Mouse (Mus musculus) left cerebral cortex, adult 9 months (tissue): Measurements from ENCODE around the gene Gm3435.
"Not testable (repeated sequence)": the region's sequence is repeated elsewhere in the genome, so short reads cannot be mapped to it uniquely, and the experiment has no call there.

Experiments used
- DNase-seq, 2 experiments: peaks; one replicate each; pipeline ENCODE4 v3.0.0; 2022; ENCODE audit warnings: low spot score in 2 of 2

The Gm3435 gene

DNA sequence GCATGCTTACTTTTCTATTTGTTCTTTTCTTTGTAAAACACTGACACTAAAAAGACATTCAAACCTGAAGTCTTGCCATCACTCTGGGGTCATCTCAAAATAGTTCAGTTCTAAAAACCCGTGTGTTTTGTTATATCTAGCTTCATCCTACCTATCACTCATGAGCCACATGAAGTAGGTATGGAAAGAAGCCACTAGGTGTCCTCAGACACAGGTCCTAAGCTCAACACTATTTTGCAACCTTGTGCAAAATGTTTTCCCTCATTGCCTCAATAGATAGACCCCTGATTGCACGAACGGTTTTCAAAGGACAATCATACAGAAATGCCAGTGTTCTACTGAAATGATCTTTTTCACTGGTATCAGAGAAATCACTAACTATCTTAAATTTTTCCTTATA is 30.5 kb downstream of the Gm3435 start:
- DNase-seq: not testable (repeated sequence)

DNA sequence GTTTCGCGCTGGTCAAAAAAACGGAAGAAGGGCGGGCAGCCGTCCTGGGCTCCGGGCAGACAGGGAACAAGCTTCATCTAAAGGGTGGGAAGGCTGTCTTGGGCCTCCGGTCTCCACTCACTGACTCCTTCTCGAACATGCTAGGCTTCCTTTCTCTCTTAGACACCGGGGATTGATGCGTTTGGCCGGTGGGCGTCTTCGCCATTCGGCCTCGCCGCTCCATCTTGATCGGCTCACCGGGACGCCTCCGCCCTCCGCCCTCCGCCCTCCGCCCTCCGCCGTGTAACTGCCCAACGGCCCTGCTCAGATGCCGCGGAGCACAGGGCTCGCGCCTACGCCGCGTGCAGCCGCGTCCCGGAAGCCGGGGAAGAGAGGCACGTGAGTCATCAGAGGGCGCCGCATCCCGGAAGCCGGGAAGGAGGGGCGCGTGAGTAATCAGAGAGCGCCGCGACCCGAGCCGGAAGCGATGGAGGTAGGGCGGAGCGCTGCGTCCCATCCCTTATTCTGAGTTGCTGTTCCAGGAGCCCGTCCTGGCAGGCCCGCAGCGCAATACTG is 31.3 kb downstream of the Gm3435 start, which contains the start of the genes Ermard, Tcte3 and Gm3448:
Gene Ermard, plus strand, starts transcription at position 34 of the 555 bp plus-strand sequence.
Gene Tcte3, minus strand, starts transcription at position 314 of the 555 bp plus-strand sequence.
Gene Gm3448, minus strand, starts transcription at position 363 of the 555 bp plus-strand sequence.
- peak in 1 of 2 experiments; percentile 19 for DNase-seq

DNA sequence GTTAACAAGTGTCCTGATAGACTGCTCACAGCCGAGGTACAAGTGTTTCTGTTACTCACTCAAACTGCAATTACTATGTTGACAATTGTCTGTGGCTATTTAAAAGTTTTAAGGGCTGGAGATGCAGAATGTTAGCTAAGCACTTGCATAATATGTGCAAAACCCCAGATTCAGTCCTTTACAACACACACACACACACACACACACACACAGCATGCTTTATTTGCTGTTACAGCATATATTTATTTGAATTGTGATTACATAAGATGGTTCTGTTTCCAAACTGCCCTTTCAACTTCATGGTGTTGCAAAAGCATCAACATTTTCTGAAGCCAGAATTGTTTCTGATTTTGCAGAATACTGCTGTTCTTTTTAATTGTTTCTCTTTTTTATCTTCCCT is 40.4 kb downstream of the Gm3435 start:
- not testable (repeated sequence) for DNase-seq

DNA sequence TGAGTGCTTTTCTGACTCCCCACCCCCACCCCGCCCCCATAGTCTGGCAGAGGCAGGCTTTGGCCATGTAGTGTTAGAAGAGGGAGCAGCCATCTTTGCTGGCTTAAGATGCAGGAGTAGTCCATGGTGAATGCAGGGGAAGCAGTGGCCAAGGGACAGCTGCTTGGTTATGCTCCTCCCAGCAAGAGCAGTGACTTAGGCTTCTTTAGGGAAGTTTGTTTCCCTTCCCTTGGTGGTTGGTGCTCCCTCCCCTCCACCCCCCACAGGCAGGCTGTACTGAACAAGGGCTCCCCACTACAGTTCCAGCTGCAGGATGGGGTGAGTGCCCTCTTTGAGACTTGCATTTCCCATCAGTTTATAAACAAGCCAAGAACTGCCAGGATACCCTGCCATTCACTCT is 42.8 kb downstream of the Gm3435 start:
- not testable (repeated sequence) for DNase-seq

DNA sequence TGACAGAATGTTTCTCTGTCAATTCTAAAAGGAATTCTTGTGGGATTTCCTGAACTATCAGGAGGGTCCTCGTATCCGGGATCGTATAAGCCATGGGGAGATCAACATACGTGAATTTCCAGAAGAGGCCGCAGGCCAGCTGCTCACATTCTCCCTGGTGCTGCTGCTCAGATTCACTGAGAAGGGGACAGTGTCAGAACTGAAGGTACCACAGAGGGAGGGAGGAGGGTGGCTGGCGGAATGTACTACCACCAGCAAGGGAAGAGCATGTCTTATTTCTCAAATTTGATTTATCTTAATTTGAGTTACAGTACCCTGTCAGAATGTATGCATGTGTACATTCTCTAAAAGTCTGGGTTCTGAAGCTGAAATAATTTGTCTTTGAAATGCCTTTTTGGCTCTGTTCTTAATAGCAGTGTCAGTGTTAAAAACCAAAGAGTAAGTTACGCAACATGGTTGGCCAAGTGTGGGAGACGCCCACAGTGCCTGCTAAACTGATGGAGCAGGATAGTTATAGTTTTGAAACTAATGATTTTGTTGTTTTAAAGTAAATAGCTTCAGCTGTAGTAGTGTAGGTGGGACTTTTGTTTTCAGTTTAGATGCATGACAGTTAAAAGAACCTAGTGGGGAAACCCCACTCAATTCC is 43.3 kb downstream of the Gm3435 start:
- not testable (repeated sequence) for DNase-seq

DNA sequence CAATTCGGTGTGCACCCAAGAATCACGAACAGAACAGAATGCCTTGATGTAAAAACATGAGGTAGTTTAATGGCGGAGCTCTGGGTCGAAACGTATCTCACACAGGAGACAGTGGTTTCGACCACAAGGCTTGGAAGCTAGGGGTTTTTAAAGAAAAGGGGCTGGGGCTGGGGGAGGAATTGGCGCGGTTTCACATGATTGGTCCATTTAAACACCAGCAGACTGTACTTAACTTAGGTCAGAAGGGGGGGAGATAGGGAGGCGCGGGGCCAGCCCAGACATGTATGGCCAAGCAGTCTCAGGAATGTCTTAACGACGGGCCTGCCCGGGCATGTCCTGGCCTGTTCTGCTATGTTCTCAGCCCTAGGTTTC is 43.8 kb downstream of the Gm3435 start:
- not testable (repeated sequence) for DNase-seq

DNA sequence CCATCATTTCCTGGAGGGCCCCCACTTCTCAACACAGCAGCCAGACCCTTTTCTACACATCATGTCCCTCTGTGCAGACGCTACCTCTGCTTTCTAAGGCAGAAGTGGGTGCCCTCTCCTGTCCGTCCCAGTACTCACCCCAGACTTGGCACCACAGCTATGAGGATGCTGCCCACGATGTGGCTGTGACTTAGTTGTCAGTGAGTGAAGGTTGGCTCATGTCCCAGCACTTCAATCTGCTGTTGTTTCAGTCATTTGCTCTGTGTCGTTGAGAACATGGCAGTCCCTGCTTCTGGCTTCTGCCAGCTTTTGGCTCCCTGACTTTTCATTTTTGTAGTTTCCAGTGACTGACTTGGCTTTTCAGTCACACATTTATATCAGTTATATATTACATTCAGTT is 45.9 kb downstream of the Gm3435 start:
- peak in 1 of 2 experiments; percentile 37 for DNase-seq

DNA sequence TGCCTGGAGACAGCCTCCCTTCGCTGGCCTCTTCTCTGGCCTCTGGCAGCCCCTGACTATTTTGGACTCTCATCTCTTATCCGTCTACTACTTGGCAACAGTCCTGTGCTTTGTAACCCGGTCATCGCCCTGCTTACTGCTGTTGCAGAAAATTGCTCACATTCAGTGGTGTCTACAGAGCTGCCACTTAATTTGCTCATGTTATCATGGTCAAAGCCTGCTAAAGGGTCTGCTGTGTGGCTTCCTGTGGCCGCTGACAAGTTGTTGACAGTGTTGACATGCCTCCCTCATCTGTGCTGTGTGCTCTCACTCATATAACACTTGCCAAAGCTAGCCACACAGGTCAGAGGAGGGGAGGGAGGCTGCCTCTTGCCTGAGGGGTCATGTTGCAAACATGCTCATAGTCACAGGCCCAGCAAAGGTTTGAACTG is 48.2 kb downstream of the Gm3435 start:
- no peak for DNase-seq

DNA sequence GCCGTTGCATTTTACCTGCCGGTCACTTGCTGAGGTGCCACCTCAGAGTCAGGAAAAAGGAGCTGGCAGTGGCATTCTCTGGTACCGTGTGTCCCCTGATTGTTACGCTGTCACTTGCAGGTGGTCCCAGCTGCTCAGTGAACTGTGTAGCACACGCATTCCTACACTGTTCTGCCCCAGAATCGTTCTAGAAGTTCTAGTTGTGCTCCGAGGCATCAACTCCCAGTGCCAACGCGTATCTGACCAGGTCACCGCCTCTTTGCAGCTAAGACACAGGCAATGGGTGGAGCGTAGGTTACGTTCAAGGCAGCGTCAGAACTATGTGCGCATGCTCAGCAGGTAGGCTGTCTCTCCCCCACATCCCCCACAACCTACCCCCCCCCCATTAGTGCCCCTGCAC is 49.7 kb downstream of the Gm3435 start:
- DNase-seq: no peak

DNA sequence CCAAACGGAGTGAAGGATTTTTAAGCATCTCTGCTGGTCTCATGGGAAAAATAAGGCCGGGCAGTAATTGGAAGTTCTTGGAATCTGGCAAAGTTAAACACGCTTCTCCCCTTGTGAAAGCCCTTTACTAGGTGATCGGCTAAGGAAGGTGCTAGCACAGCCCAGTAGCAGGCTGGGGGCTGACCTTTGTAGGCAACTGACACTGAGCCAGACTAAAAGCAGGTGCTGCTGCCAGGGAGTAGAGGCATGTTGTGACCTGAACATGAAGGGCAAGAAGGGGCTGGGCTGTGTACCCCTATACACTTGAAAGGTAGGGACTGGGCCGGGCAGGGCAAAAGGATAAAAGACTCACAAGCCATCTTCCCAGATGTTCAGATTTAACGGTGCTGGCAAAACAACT is 50.4 kb downstream of the Gm3435 start:
- no peak for DNase-seq

DNA sequence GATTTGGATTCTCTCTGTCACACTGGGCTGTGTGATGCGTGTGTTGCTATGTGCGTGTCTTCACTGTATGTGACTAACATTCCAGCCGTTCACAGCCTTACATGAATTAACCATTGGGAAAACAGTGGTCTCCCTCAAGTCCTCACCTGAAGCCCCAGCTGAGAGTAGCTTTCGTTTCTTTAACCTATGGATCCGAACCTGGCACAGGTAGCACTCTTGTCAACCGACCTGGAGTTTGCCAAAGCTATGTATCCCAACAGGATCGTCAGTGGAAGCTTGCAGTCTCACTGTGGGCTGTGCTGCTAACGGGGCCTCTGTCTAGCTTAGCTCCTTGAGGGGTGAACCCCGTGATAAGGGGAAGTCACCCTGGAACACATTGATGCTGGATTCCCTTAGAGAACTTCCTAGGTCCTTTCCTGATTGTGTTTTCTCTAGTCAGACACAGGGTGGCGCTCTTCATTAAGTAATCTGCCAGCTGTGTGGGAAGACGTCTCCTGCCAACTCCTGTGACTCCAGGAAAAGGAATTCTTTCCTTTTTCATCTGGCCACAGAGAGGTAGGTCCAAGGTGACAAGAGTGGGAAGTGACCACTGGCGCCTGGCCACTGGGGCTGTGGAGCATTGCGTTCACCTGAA is 55.5 kb downstream of the Gm3435 start:
- DNase-seq: peak in 1 of 2 experiments; percentile 60

DNA sequence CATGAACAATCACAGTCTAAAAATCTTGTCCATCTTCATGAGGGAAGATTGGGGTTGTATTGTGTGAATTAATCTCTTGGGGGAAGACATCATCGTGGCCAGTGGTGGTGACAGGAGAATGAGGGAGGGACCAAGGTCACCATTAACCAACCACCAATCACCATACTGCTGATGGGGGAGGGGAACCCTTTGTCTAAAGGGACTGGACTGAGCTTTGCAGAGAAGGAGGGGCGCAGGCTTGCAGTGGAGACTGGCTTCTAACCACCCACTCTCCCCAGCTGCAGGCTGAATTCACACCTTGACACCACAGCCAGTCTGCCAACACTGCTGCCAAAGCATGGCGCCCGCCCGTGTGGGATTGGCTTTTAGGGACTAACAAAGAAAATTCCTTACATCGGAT is 56.1 kb downstream of the Gm3435 start:
- no peak for DNase-seq

DNA sequence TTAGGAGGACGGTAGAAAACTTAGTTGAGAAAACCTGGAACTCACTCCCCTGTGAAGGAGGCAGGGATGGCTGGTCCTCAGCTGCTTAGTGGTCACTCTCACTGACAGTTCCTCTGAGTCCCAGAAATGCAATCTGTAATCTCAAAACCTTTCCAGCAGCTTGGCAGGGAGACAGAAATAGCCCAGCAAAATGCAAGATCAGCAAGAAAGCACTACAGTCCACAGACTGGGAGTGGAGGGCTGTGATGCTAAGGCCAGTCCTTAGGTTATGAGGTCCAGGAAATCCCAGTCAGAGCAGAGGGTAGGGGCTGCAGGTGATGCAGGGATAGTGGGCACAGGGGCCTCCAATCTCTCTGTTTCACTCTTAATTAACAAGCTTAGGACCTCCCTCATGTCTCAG is 56.9 kb downstream of the Gm3435 start:
- DNase-seq: no peak

DNA sequence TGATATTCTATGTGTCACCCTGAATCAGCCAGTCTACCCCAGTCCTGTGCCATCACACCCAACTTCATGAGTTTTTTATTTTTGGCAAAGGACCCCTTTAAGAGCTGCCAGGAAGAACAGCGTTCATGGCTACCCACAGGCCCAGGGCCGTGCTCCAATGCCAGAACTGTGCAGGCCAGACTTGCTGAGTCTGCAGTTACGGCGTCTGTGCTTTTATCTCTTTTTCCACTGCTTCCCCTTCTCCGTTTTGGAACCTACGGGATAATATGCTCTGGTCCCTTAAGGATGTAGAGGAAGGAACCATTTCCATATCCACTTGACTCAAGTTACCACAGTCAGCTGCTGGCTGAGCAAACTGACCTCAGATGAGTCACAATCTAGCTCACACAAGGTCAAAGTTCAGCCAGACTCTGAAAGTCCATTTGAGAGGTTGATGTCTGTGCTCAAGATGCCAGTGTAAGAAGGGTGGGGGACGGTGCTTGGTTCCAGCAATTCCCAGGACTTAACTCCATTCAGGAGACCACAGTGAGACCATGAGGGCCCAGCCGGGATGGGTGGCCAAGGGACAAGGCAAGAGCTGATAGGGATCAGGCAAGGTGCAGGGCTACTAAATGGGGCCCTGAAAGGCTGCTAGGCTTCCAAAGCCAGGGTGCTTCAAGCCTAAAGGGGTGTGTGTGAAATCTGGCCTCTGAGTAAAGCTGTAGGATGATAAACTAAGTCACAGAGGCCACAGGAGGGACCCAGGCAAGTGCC is 58.2 kb downstream of the Gm3435 start:
- no peak for DNase-seq

DNA sequence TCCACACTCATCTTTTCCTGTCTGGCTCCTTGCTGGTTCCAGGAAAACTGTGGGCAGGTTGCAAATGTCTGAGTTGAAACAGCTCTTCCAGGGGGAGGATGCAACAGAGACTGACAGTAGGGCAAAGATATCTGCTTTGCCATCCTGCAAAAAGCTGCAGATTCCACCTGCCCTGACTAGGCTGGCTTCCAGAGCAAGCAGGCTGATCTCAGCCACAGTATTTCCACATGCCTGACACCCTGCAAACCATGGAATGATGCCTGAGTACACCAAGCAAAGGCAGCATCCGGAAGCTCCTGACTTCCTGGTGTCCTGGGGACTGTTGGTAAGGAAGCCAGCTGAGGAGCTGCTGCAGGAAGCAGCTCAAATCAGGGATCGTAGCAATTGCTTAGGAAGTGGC is 59.1 kb downstream of the Gm3435 start:
- no peak for DNase-seq
